Mouse (Mus musculus) heart, embryonic 14.5 days (tissue): ENCODE measurements around the gene Hoxb8. TPM values are rescaled to one million over a fixed set of nuclear protein-coding genes. Genes with fewer than 3 reads are reported as not detected.

ENCODE experiments used
- ATAC-seq: fragments of 200-750 bp; cut with Nextera tagmentation; 2 replicates; pipeline ENCODE4 v1.8.0; 2017; ENCODE audit warnings: low read depth, moderate TSS enrichment; ENCODE audit not compliant: insufficient number of reproducible peaks, insufficient read depth, low FRiP score
- H3K27ac ChIP-seq, 2 experiments: fragments of 200-500 bp in 1 of 2; fragments of 300-500 bp in 1 of 2; sonication (generic) in 1 of 2; replicated peaks in 1 of 2; 2 replicates each; pipeline ENCODE4 v1.5.1; 2012 to 2014; ENCODE audit warnings: low read depth in 2 of 2, low read length in 2 of 2, control low read depth in 1 of 2, mild to moderate bottlenecking in 1 of 2, mixed read lengths in 1 of 2; ENCODE audit not compliant: control insufficient read depth in 1 of 2, insufficient read depth in 1 of 2
- H3K27me3 ChIP-seq: fragments of 300-500 bp; sonication (generic); 2 replicates; pipeline ENCODE4 v1.6.1; 2014; ENCODE audit warnings: mild to moderate bottlenecking, low read length, control low read depth; ENCODE audit not compliant: control insufficient read depth, insufficient read depth
- H3K36me3 ChIP-seq: fragments of 300-500 bp; sonication (generic); 2 replicates; pipeline ENCODE4 v1.6.1; 2014; ENCODE audit warnings: mild to moderate bottlenecking, control low read depth, low read length, mixed read lengths; ENCODE audit not compliant: control insufficient read depth, insufficient read depth
- H3K4me1 ChIP-seq, 2 experiments: fragments of 200-500 bp in 1 of 2; fragments of 300-500 bp in 1 of 2; sonication (generic) in 1 of 2; 2 replicates each; pipeline ENCODE4 v1.6.1; 2012 to 2014; ENCODE audit warnings: low read length in 2 of 2, control low read depth in 1 of 2, mixed read lengths in 1 of 2; ENCODE audit not compliant: control insufficient read depth in 2 of 2, insufficient read depth in 2 of 2
- H3K4me2 ChIP-seq: fragments of 300-500 bp; sonication (generic); 2 replicates; pipeline ENCODE4 v1.6.1; 2014; ENCODE audit warnings: mild to moderate bottlenecking, low read length
- H3K4me3 ChIP-seq, 2 experiments: fragments of 200-500 bp in 1 of 2; fragments of 300-500 bp in 1 of 2; sonication (generic) in 1 of 2; 2 replicates each; pipeline ENCODE4 v1.5.1; 2012 to 2014; ENCODE audit warnings: low read length in 2 of 2, mild to moderate bottlenecking in 2 of 2, control low read depth in 1 of 2, low read depth in 1 of 2, moderate library complexity in 1 of 2; ENCODE audit not compliant: control insufficient read depth in 1 of 2, insufficient read depth in 1 of 2
- H3K9ac ChIP-seq: fragments of 300-500 bp; sonication (generic); 2 replicates; pipeline ENCODE4 v1.6.1; 2014; ENCODE audit warnings: mild to moderate bottlenecking, low read length
- H3K9me3 ChIP-seq: fragments of 300-500 bp; sonication (generic); 2 replicates; pipeline ENCODE4 v1.6.1; 2016; ENCODE audit warnings: low read length, control low read depth; ENCODE audit not compliant: control insufficient read depth
- WGBS: fragments of 180-500 bp; shearing (Covaris S2); extraction: QIAGEN DNeasy Blood & Tissue Kit; methylation state at CpG from one replicate; pipeline ENCODE4 v1.1.7; 2014; 5-methylcytosine and 5-hydroxymethylcytosine counted together
- polyA plus RNA-seq: library from polyadenylated mRNA; unstranded; fragments of >200 nt; fragmentation: Nextera tagmentation; extraction: Ambion mirVana; gene quantifications from 2 replicates; pipeline ENCODE4 v1.2.1, GENCODE M21; 2014

Gene Hoxb8
- polyA plus RNA-seq, 1 experiment from 2014 or later, result not detected

GRCm38 (mm10) chr11:96313134-96313533, 31.4 kb downstream of the Hoxb8 start:
- H3K4me3 ChIP-seq, result no peak overlapping the region
- H3K27ac ChIP-seq, result no peak overlapping the region

GRCm38 (mm10) chr11:96313806-96314428, 32.2 kb downstream of the Hoxb8 start:
- Histone ChIP-seq H3K27ac (no peak overlapping the region), H3K9me3 (no peaks in the 10 kb centered on the region), H3K9ac (no peak overlapping the region), H3K4me1 (0 out of 4 replicates have a peak, but pooled peaks cover 0 to 5% of the 10 kb centered on the region in 2 experiments), H3K4me3 (no peak overlapping the region), H3K36me3 (no peaks in the 10 kb centered on the region), H3K4me2 (no peak overlapping the region; the same call in 1 of the 2 replicates), H3K27me3 (peaks cover 98% of the 10 kb centered on the region)
- WGBS, result 10% methylated on average over 12 of the region's 12 CpGs
- no peak for ATAC-seq

More at GRCm38 (mm10) chr11:96313134-96313533, 31.4 kb downstream of the Hoxb8 start:
- no peak for ATAC-seq
- H3K9ac ChIP-seq, result no peak overlapping the region
- peaks cover 98% of the 10 kb centered on the region for H3K27me3 ChIP-seq
- no peaks in the 10 kb centered on the region for H3K9me3 ChIP-seq
- H3K36me3 ChIP-seq, result no peaks in the 10 kb centered on the region
- no peaks in the 10 kb centered on the region for H3K4me1 ChIP-seq
- H3K4me2 ChIP-seq, result no peak overlapping the region
- 32% methylated on average over 2 of the region's 2 CpGs for WGBS

GRCm38 (mm10) chr11:96314671-96315343, 33.1 kb downstream of the Hoxb8 start:
- Histone ChIP-seq H3K4me2 (peak overlapping the region; percentile 35), H3K9ac (no peak overlapping the region; the same call in 1 of the 2 replicates), H3K36me3 (no peaks in the 10 kb centered on the region), H3K27me3 (peaks cover 98% of the 10 kb centered on the region), H3K4me1 (0 out of 4 replicates have a peak, but pooled peaks cover 0 to 7% of the 10 kb centered on the region in 2 experiments), H3K4me3 (peak overlapping the region; percentile 22 to 25; a peak in 3 of 4 replicates), H3K9me3 (no peaks in the 10 kb centered on the region), H3K27ac (no peak overlapping the region)
- WGBS, result 2% methylated on average over 34 of the region's 34 CpGs
- ATAC-seq, result no peak

GRCm38 (mm10) chr11:96315344-96315681, 33.6 kb downstream of the Hoxb8 start:
- Histone ChIP-seq H3K4me1 (0 out of 4 replicates have a peak, but pooled peaks cover 2 to 7% of the 10 kb centered on the region in 2 experiments), H3K27ac (no peak overlapping the region), H3K36me3 (no peaks in the 10 kb centered on the region), H3K9me3 (no peaks in the 10 kb centered on the region), H3K4me3 (peak overlapping the region; percentile 22 to 25; a peak in 1 of 4 replicates), H3K9ac (no peak overlapping the region), H3K27me3 (peaks cover 98% of the 10 kb centered on the region), H3K4me2 (peak overlapping the region; percentile 35; the same call in 1 of the 2 replicates)
- WGBS, result 4% methylated on average over 5 of the region's 5 CpGs
- ATAC-seq, result no peak

GRCm38 (mm10) chr11:96316696-96317607, 35.2 kb downstream of the Hoxb8 start:
- 13% methylated on average over 18 of the region's 18 CpGs for WGBS
- H3K27ac ChIP-seq, result no peak overlapping the region
- no peaks in the 10 kb centered on the region for H3K36me3 ChIP-seq
- H3K4me2 ChIP-seq, result no peak overlapping the region
- peaks cover 98% of the 10 kb centered on the region for H3K27me3 ChIP-seq
- no peak for ATAC-seq
- no peak overlapping the region for H3K4me3 ChIP-seq
- H3K4me1 ChIP-seq, result 0 out of 4 replicates have a peak, but pooled peaks cover 2 to 7% of the 10 kb centered on the region in 2 experiments
- no peaks in the 10 kb centered on the region for H3K9me3 ChIP-seq
- H3K9ac ChIP-seq, result no peak overlapping the region

- H3K9ac ChIP-seq, result peak within 1 kb of the TSS; percentile 66; the same call in 1 of the 2 replicates
- peak within 1 kb of the TSS in 1 of 2 experiments; percentile 57; a peak in 2 of 4 replicates for H3K27ac ChIP-seq
- peaks cover 98% of the 10 kb centered on the region for H3K27me3 ChIP-seq
- no peaks in the 10 kb centered on the region for H3K9me3 ChIP-seq
- WGBS, result 3% methylated on average over 28 of the region's 28 CpGs
- H3K4me2 ChIP-seq, result peak within 1 kb of the TSS; percentile 55
- peak within 1 kb of the TSS; percentile 39 for H3K4me3 ChIP-seq
- H3K4me1 ChIP-seq, result 0 out of 4 replicates have a peak, but pooled peaks cover 2 to 7% of the 10 kb centered on the region in 2 experiments
- H3K36me3 ChIP-seq, result no peaks in the 10 kb centered on the region
- 0 out of 2 replicates have a peak, but pooled peaks have one; percentile 42 for ATAC-seq
Measured at GRCm38 (mm10) chr11:96317608-96318367, 36.1 kb downstream of the Hoxb8 start, which contains the start of gene Hoxb4. TSS of gene Hoxb4 (plus strand) at chr11:96318267.
